Mouse (Mus musculus) layer of hippocampus, adult 2 months (tissue): ENCODE measurements around the gene St6gal1. TPM values are rescaled to one million over a fixed set of nuclear protein-coding genes. Genes with fewer than 3 reads are reported as not detected.

Source experiments
- DNase-seq, 2 experiments: peaks; one replicate each; pipeline ENCODE4 v3.0.0; 2022; ENCODE audit warnings: low spot score in 2 of 2
- H3K27ac ChIP-seq: fragments of 200-600 bp; 2 replicates; pipeline ENCODE4 v1.8.1; 2022
- H3K4me3 ChIP-seq: fragments of 200-600 bp; 2 replicates; pipeline ENCODE4 v1.8.1; 2022; ENCODE audit warnings: mild to moderate bottlenecking
- CTCF ChIP-seq: fragments of 200-600 bp; conservative IDR thresholded peaks from 2 replicates; pipeline ENCODE4 v1.8.1; 2022; ENCODE audit warnings: antibody characterized with exemption, mild to moderate bottlenecking, moderate library complexity
- total RNA-seq, 2 experiments: library from RNA; stranded (reverse); gene quantifications; 2 replicates each; pipeline ENCODE4 v1.2.3; 2021

Gene St6gal1
- total RNA-seq, 2 experiments from 2014 or later = 15.2 to 17.3 TPM

GRCm38 (mm10) chr16:23243726-23244425, 19.3 kb downstream of the St6gal1 start:
- no peak overlapping the region for H3K4me3 ChIP-seq
- H3K27ac ChIP-seq = no peak overlapping the region
- no peak for DNase-seq
- no peak for TF ChIP-seq CTCF

GRCm38 (mm10) chr16:23244486-23244885, 19.9 kb downstream of the St6gal1 start:
- DNase-seq = no peak
- TF ChIP-seq CTCF = no peak
- H3K4me3 ChIP-seq = no peak overlapping the region
- H3K27ac ChIP-seq = no peak overlapping the region

- TF ChIP-seq CTCF = no peak
- Histone ChIP-seq H3K4me3 (no peak overlapping the region), H3K27ac (peak overlapping the region; percentile 21; the same call in 1 of the 2 replicates)
- no peak for DNase-seq
Measured at GRCm38 (mm10) chr16:23249285-23249684, 24.7 kb downstream of the St6gal1 start.

- DNase-seq = no peak
- Histone ChIP-seq H3K27ac (peak overlapping the region; percentile 21; the same call in 1 of the 2 replicates), H3K4me3 (no peak overlapping the region)
- TF ChIP-seq CTCF = no peak
Measured at GRCm38 (mm10) chr16:23249762-23250161, 25.2 kb downstream of the St6gal1 start.

- no peak for TF ChIP-seq CTCF
- no peak for DNase-seq
- Histone ChIP-seq H3K4me3 (no peak overlapping the region), H3K27ac (peak overlapping the region; percentile 18; the same call in 1 of the 2 replicates)
Measured at GRCm38 (mm10) chr16:23250556-23251444, 26.3 kb downstream of the St6gal1 start.

- H3K4me3 ChIP-seq = no peak overlapping the region
- no peak overlapping the region; the same call in 1 of the 2 replicates for H3K27ac ChIP-seq
- no peak for DNase-seq
- no peak for TF ChIP-seq CTCF
Measured at GRCm38 (mm10) chr16:23251445-23251773, 26.9 kb downstream of the St6gal1 start.

- no peak overlapping the region for H3K4me3 ChIP-seq
- DNase-seq = no peak
- peak overlapping the region; percentile 28; the same call in 1 of the 2 replicates for H3K27ac ChIP-seq
- TF ChIP-seq CTCF = no peak
Measured at GRCm38 (mm10) chr16:23253620-23254019, 29.1 kb downstream of the St6gal1 start.

- TF ChIP-seq CTCF = no peak
- H3K4me3 ChIP-seq = no peak overlapping the region
- H3K27ac ChIP-seq = peak overlapping the region; percentile 43; the same call in 1 of the 2 replicates
- no peak for DNase-seq
Measured at GRCm38 (mm10) chr16:23254062-23254461, 29.5 kb downstream of the St6gal1 start.

GRCm38 (mm10) chr16:23256638-23257037, 32.1 kb downstream of the St6gal1 start:
- TF ChIP-seq CTCF = no peak
- no peak overlapping the region for H3K27ac ChIP-seq
- H3K4me3 ChIP-seq = no peak overlapping the region
- no peak for DNase-seq

- no peak overlapping the region for H3K4me3 ChIP-seq
- peak overlapping the region; percentile 55 for H3K27ac ChIP-seq
- no peak for TF ChIP-seq CTCF
- DNase-seq = no peak
Measured at GRCm38 (mm10) chr16:23258429-23258822, 33.9 kb downstream of the St6gal1 start.

GRCm38 (mm10) chr16:23258823-23259457, 34.4 kb downstream of the St6gal1 start:
- no peak for DNase-seq
- Histone ChIP-seq H3K27ac (peak overlapping the region; percentile 55), H3K4me3 (no peak overlapping the region)
- TF ChIP-seq CTCF = no peak

- DNase-seq = no peak
- peak overlapping the region; percentile 55; the same call in 1 of the 2 replicates for H3K27ac ChIP-seq
- no peak overlapping the region for H3K4me3 ChIP-seq
- TF ChIP-seq CTCF = no peak
Measured at GRCm38 (mm10) chr16:23259580-23259979, 35.0 kb downstream of the St6gal1 start.
